Mouse (Mus musculus): ENCODE measurements around the gene Ghsr.

DNA sequence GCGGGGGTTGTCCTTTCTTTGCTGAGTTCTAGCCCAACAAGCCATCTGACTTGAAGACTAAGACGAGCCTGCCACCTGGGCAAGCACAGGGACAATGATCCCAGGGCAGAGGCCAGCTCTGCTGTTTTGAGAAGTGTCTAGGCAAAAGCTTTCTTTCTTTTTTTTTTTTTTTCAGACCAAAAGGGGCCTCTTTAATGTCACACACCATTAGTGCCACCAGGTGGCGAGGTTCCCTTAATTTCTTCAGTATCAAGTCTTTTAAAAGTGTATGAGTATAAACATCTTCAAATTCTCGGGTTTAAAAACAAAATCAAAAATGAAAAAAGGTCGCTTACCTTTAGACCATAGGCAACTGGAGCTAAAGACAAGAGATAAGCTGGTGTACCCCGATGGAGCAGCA, 32.7 kb upstream of the Ghsr start:
- TF ChIP-seq ZNF384 (IDR thresholded peaks at IDR 0.05; ENCODE audit: low read depth, low read length) (peak; percentile 98), HCFC1 (IDR thresholded peaks at IDR 0.05; ENCODE audit: borderline replicate concordance, insufficient read depth, low read length) (no peak), CHD2 (IDR thresholded peaks at IDR 0.05; ENCODE audit: low read depth, low read length) (no peak), ZC3H11A (IDR thresholded peaks at IDR 0.05; ENCODE audit: borderline replicate concordance, low read depth, low read length) (no peak)

Measured in ES-E14 (cell line).